8 mouse cellular contexts compared by ENCODE assay signal in the genomic region with DNA sequence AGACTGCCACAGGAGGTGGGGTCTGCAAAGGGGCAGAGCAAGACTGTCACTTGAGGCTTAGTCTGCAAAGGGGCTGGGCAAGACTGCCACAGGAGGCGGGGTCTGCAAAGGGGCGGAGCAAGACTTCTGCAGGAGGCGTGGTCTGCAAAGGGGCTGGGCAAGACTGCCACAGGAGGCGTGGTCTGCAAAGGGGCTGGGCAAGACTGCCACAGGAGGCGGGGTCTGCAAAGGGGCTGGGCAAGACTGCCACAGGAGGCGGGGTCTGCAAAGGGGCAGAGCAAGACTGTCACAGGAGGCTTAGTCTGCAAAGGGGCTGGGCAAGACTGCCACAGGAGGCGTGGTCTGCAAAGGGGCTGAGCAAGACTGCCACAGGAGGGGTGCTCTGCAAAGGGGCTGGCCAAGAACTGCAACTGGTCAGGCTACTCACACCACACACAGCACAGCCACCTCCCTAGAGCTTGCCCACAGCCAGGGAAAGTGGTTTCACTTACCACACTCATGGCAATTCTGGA.
DNase-seq lines count a peak whose midpoint lies in the region; ATAC-seq and TF ChIP-seq lines count a peak whose summit lies in the region.
"Not testable (repeated sequence)": the region's sequence is repeated elsewhere in the genome, so short reads cannot be mapped to it uniquely, and the experiment has no call there.

No protein-coding gene starts in this region.

- H3K9ac ChIP-seq in forebrain, embryonic 11.5 days (ENCODE audit: low read length); hindbrain, postnatal 0 days (replicated peaks; ENCODE audit: low read length); lung, embryonic 16.5 days (ENCODE audit: low read length); midbrain, embryonic 13.5 days (replicated peaks); stomach, postnatal 0 days (ENCODE audit: low read length): not testable (repeated sequence)

- not testable (repeated sequence) for TF ChIP-seq CTCF in hindbrain, postnatal 0 days (IDR thresholded peaks at IDR 0.05; ENCODE audit: low read depth); stomach, postnatal 0 days (IDR thresholded peaks at IDR 0.05; ENCODE audit: low read depth)

- not testable (repeated sequence) for TF ChIP-seq EP300 in stomach, postnatal 0 days (optimal IDR thresholded peaks at IDR 0.05)

- H3K4me1 ChIP-seq in forebrain, embryonic 11.5 days (replicated peaks; ENCODE audit: control insufficient read depth, insufficient read depth, low read length); hindbrain, postnatal 0 days (ENCODE audit: insufficient read depth, low read length); lung, embryonic 16.5 days (replicated peaks; ENCODE audit: control insufficient read depth, insufficient read depth, low read length); midbrain, embryonic 13.5 days (replicated peaks); stomach, postnatal 0 days (replicated peaks; ENCODE audit: control insufficient read depth, insufficient read depth): not testable (repeated sequence)

- H3K4me2 ChIP-seq in forebrain, embryonic 11.5 days (ENCODE audit: low read depth, low read length, severe bottlenecking); hindbrain, postnatal 0 days (ENCODE audit: low read depth, low read length); lung, embryonic 16.5 days (ENCODE audit: low read depth, low read length); midbrain, embryonic 13.5 days (replicated peaks); stomach, postnatal 0 days (replicated peaks; ENCODE audit: low read depth): not testable (repeated sequence)

- not testable (repeated sequence) for ATAC-seq in forebrain, embryonic 11.5 days (replicated peaks; ENCODE audit: low FRiP score)
- ATAC-seq in hindbrain, postnatal 0 days, result peak; percentile 65; the same call in 1 of the 2 replicates
- ATAC-seq in lung, embryonic 16.5 days (ENCODE audit: low read depth), result peak; percentile 49; the same call in 1 of the 2 replicates
- 0 out of 2 replicates have a peak, but pooled peaks have one; percentile 66 for ATAC-seq in midbrain, embryonic 13.5 days
- peak; percentile 59; the same call in 1 of the 2 replicates for ATAC-seq in stomach, postnatal 0 days (ENCODE audit: low FRiP score, low TSS enrichment)

- WGBS in forebrain, embryonic 11.5 days, result 25% methylated on average over 7 of the region's 7 CpGs
- 42% methylated on average over 7 of the region's 7 CpGs for WGBS in hindbrain, postnatal 0 days
- 34% methylated on average over 7 of the region's 7 CpGs for WGBS in lung, embryonic 16.5 days
- WGBS in midbrain, embryonic 13.5 days, result 32% methylated on average over 7 of the region's 7 CpGs
- WGBS in stomach, postnatal 0 days, result 26% methylated on average over 7 of the region's 7 CpGs

- not testable (repeated sequence) for H3K27me3 ChIP-seq in forebrain, embryonic 11.5 days (ENCODE audit: control insufficient read depth, insufficient read depth, low read length); hindbrain, postnatal 0 days (ENCODE audit: insufficient read depth, low read length); lung, embryonic 16.5 days (ENCODE audit: control insufficient read depth, insufficient read depth, low read depth, low read length); midbrain, embryonic 13.5 days; stomach, postnatal 0 days (ENCODE audit: control insufficient read depth, insufficient read depth, low read length)

- H3K9me3 ChIP-seq in forebrain, embryonic 11.5 days (ENCODE audit: control insufficient read depth, low read length); hindbrain, postnatal 0 days (ENCODE audit: low read length); lung, embryonic 16.5 days (ENCODE audit: control insufficient read depth, low read length); midbrain, embryonic 13.5 days; stomach, postnatal 0 days (ENCODE audit: control insufficient read depth, low read length): not testable (repeated sequence)

- not testable (repeated sequence) for H3K36me3 ChIP-seq in forebrain, embryonic 11.5 days (ENCODE audit: control insufficient read depth, insufficient read depth, low read length); hindbrain, postnatal 0 days (ENCODE audit: insufficient read depth, low read length); lung, embryonic 16.5 days (ENCODE audit: control insufficient read depth, insufficient read depth, low read length); midbrain, embryonic 13.5 days; stomach, postnatal 0 days (ENCODE audit: control insufficient read depth, insufficient read depth, low read length)

- peak; percentile 80 for DNase-seq in 416B (ENCODE audit: low read depth)
- peak; percentile 76 for DNase-seq in adrenal gland, adult 8-10 months
- DNase-seq in forebrain, embryonic 11.5 days (ENCODE audit: low spot score), result peak; percentile 56
- peak; percentile 38 for DNase-seq in hindbrain, postnatal 0 days (ENCODE audit: low spot score)
- DNase-seq in kidney, postnatal 36 days, result peak; percentile 20 to 36
- peak; percentile 45 for DNase-seq in stomach, postnatal 0 days (ENCODE audit: low spot score)

- not testable (repeated sequence) for H3K27ac ChIP-seq in forebrain, embryonic 11.5 days (ENCODE audit: low read depth, low read length); hindbrain, postnatal 0 days; lung, embryonic 16.5 days (ENCODE audit: low read length); midbrain, embryonic 13.5 days; stomach, postnatal 0 days (replicated peaks)

- not testable (repeated sequence) for H3K4me3 ChIP-seq in forebrain, embryonic 11.5 days (ENCODE audit: low read depth, low read length); hindbrain, postnatal 0 days (ENCODE audit: low read length); lung, embryonic 16.5 days (ENCODE audit: low read length); midbrain, embryonic 13.5 days (replicated peaks); stomach, postnatal 0 days (ENCODE audit: low read depth, low read length)

Comparison
In these comparisons a context has a peak if more than half of its experiments do, and no peak if none do; other contexts are left out.
1. DNase-seq: peak in every context shown above with its lines; median percentile 80 in 416B; 76 in adrenal gland, adult 8-10 months; 56 in forebrain, embryonic 11.5 days; 45 in stomach, postnatal 0 days; 38 in hindbrain, postnatal 0 days; 28 in kidney, postnatal 36 days.